Mouse (Mus musculus): ENCODE measurements around the gene Camta2. TPM values are rescaled to one million over a fixed set of nuclear protein-coding genes. Genes with fewer than 3 reads are reported as not detected.
A peak's percentile ranks its signal among the peaks of the same experiment; 100 is the strongest.

The Camta2 gene
- polyA plus RNA-seq, 1 experiment from 2014 or later, result 6.5 TPM

- Histone ChIP-seq H3K4me1 (replicated peaks; ENCODE audit: control insufficient read depth, insufficient read depth) (0 out of 2 replicates have a peak, but pooled peaks cover 4% of the 10 kb centered on the region), H3K4me3 (ENCODE audit: low read depth, low read length) (peak overlapping the region; percentile 65), H3K4me2 (replicated peaks; ENCODE audit: low read depth) (peak overlapping the region; percentile 78), H3K9ac (ENCODE audit: low read length) (peak overlapping the region; percentile 67), H3K9me3 (ENCODE audit: control insufficient read depth, low read length) (no peaks in the 10 kb centered on the region), H3K27ac (replicated peaks) (peak overlapping the region; percentile 96), H3K36me3 (ENCODE audit: control insufficient read depth, insufficient read depth, low read length) (peaks cover 3% of the 10 kb centered on the region; the same call in 1 of the 2 replicates), H3K27me3 (ENCODE audit: control insufficient read depth, insufficient read depth, low read length) (no peaks in the 10 kb centered on the region)
- WGBS, result 41% methylated on average over 14 of the region's 14 CpGs
- DNase-seq (ENCODE audit: low spot score) (no peak), ATAC-seq (ENCODE audit: low FRiP score, low TSS enrichment) (no peak)
- no peak for TF ChIP-seq EP300 (optimal IDR thresholded peaks at IDR 0.05)
- no peak for TF ChIP-seq CTCF (IDR thresholded peaks at IDR 0.05; ENCODE audit: low read depth)
Measured at GRCm38 (mm10) chr11:70670483-70670882, 17.4 kb downstream of the Camta2 start.

GRCm38 (mm10) chr11:70669582-70670345 lies 18.1 kb downstream of the Camta2 start:
- H3K36me3 ChIP-seq (ENCODE audit: control insufficient read depth, insufficient read depth, low read length), result peaks cover 3% of the 10 kb centered on the region; the same call in 1 of the 2 replicates
- H3K4me1 ChIP-seq (replicated peaks; ENCODE audit: control insufficient read depth, insufficient read depth), result 0 out of 2 replicates have a peak, but pooled peaks cover 4% of the 10 kb centered on the region
- DNase-seq (ENCODE audit: low spot score), result peak; percentile 72
- H3K27me3 ChIP-seq (ENCODE audit: control insufficient read depth, insufficient read depth, low read length), result no peaks in the 10 kb centered on the region
- H3K9me3 ChIP-seq (ENCODE audit: control insufficient read depth, low read length), result no peaks in the 10 kb centered on the region
- H3K9ac ChIP-seq (ENCODE audit: low read length), result peak overlapping the region; percentile 67
- ATAC-seq (ENCODE audit: low FRiP score, low TSS enrichment), result peak; percentile 9
- under 1% methylated on average over 30 of the region's 31 CpGs for WGBS
- peak overlapping the region; percentile 65 for H3K4me3 ChIP-seq (ENCODE audit: low read depth, low read length)
- H3K4me2 ChIP-seq (replicated peaks; ENCODE audit: low read depth), result peak overlapping the region; percentile 78
- H3K27ac ChIP-seq (replicated peaks), result peak overlapping the region; percentile 96
- TF ChIP-seq CTCF (IDR thresholded peaks at IDR 0.05; ENCODE audit: low read depth), result peak; percentile 72
- no peak for TF ChIP-seq EP300 (optimal IDR thresholded peaks at IDR 0.05)

- 0 out of 2 replicates have a peak, but pooled peaks cover 4% of the 10 kb centered on the region for H3K4me1 ChIP-seq (replicated peaks; ENCODE audit: control insufficient read depth, insufficient read depth)
- DNase-seq (ENCODE audit: low spot score), result peak; percentile 97
- peak; percentile 96 for ATAC-seq (ENCODE audit: low FRiP score, low TSS enrichment)
- H3K4me3 ChIP-seq (ENCODE audit: low read depth, low read length), result peak within 1 kb of the TSS; percentile 65
- H3K9me3 ChIP-seq (ENCODE audit: control insufficient read depth, low read length), result no peaks in the 10 kb centered on the region
- peaks cover 9% of the 10 kb centered on the region for H3K36me3 ChIP-seq (ENCODE audit: control insufficient read depth, insufficient read depth, low read length)
- H3K4me2 ChIP-seq (replicated peaks; ENCODE audit: low read depth), result peak within 1 kb of the TSS; percentile 78
- H3K27me3 ChIP-seq (ENCODE audit: control insufficient read depth, insufficient read depth, low read length), result no peaks in the 10 kb centered on the region
- peak; percentile 77 for TF ChIP-seq EP300 (optimal IDR thresholded peaks at IDR 0.05)
- no peak; the same call in 1 of the 2 replicates for TF ChIP-seq CTCF (IDR thresholded peaks at IDR 0.05; ENCODE audit: low read depth)
- peak within 1 kb of the TSS; percentile 67 for H3K9ac ChIP-seq (ENCODE audit: low read length)
- peak within 1 kb of the TSS; percentile 96 for H3K27ac ChIP-seq (replicated peaks)
- WGBS, result under 1% methylated on average over 43 of the region's 44 CpGs
Measured at GRCm38 (mm10) chr11:70668771-70669505, 19.0 kb downstream of the Camta2 start, which contains the start of gene Spag7. Gene Spag7, minus strand, starts transcription at chr11:70669416.

GRCm38 (mm10) chr11:70668335-70668770 lies 19.6 kb downstream of the Camta2 start:
- ATAC-seq (ENCODE audit: low FRiP score, low TSS enrichment), result peak; percentile 63

GRCm38 (mm10) chr11:70667271-70668150 lies 20.4 kb downstream of the Camta2 start:
- TF ChIP-seq EP300 (optimal IDR thresholded peaks at IDR 0.05), result no peak
- TF ChIP-seq CTCF (IDR thresholded peaks at IDR 0.05; ENCODE audit: low read depth), result no peak
- ATAC-seq (ENCODE audit: low FRiP score, low TSS enrichment) (no peak), DNase-seq (ENCODE audit: low spot score) (no peak)
- H3K36me3 ChIP-seq (ENCODE audit: control insufficient read depth, insufficient read depth, low read length), result peaks cover 13% of the 10 kb centered on the region
- 0 out of 2 replicates have a peak, but pooled peaks cover 4% of the 10 kb centered on the region for H3K4me1 ChIP-seq (replicated peaks; ENCODE audit: control insufficient read depth, insufficient read depth)
- peak overlapping the region; percentile 61 for H3K4me2 ChIP-seq (replicated peaks; ENCODE audit: low read depth)
- no peak overlapping the region; the same call in 1 of the 2 replicates for H3K9ac ChIP-seq (ENCODE audit: low read length)
- H3K9me3 ChIP-seq (ENCODE audit: control insufficient read depth, low read length), result no peaks in the 10 kb centered on the region
- peak overlapping the region; percentile 79 for H3K27ac ChIP-seq (replicated peaks)
- no peaks in the 10 kb centered on the region for H3K27me3 ChIP-seq (ENCODE audit: control insufficient read depth, insufficient read depth, low read length)
- peak overlapping the region; percentile 65 for H3K4me3 ChIP-seq (ENCODE audit: low read depth, low read length)
- 43% methylated on average over 14 of the region's 14 CpGs for WGBS

More at GRCm38 (mm10) chr11:70668335-70668770, 19.6 kb downstream of the Camta2 start:
- TF ChIP-seq EP300 (optimal IDR thresholded peaks at IDR 0.05), result no peak
- 0 out of 2 replicates have a peak, but pooled peaks have one; percentile 0 for TF ChIP-seq CTCF (IDR thresholded peaks at IDR 0.05; ENCODE audit: low read depth)
- H3K9ac ChIP-seq (ENCODE audit: low read length), result peak overlapping the region; percentile 50
- peak overlapping the region; percentile 61 for H3K4me2 ChIP-seq (replicated peaks; ENCODE audit: low read depth)
- WGBS, result under 1% methylated on average over 15 of the region's 15 CpGs
- H3K27me3 ChIP-seq (ENCODE audit: control insufficient read depth, insufficient read depth, low read length), result no peaks in the 10 kb centered on the region
- peak overlapping the region; percentile 65 for H3K4me3 ChIP-seq (ENCODE audit: low read depth, low read length)
- H3K27ac ChIP-seq (replicated peaks), result peak overlapping the region; percentile 79
- H3K36me3 ChIP-seq (ENCODE audit: control insufficient read depth, insufficient read depth, low read length), result peaks cover 13% of the 10 kb centered on the region
- DNase-seq (ENCODE audit: low spot score), result peak; percentile 84
- H3K4me1 ChIP-seq (replicated peaks; ENCODE audit: control insufficient read depth, insufficient read depth), result 0 out of 2 replicates have a peak, but pooled peaks cover 4% of the 10 kb centered on the region
- H3K9me3 ChIP-seq (ENCODE audit: control insufficient read depth, low read length), result no peaks in the 10 kb centered on the region
